Mouse (Mus musculus): ENCODE data around the gene Eif4e. TPM values are rescaled to one million over a fixed set of nuclear protein-coding genes. Genes with fewer than 3 reads are reported as not detected.
"Not testable (repeated sequence)": the region's sequence is repeated elsewhere in the genome, so short reads cannot be mapped to it uniquely, and the experiment has no call there.

Gene Eif4e
- polyA plus RNA-seq, 1 experiment from 2014 or later, result 297 TPM

- H3K36me3 ChIP-seq, result peaks cover 21% of the 10 kb centered on the region
- WGBS, result 69% methylated on average over 4 of the region's 4 CpGs
- no peak for ATAC-seq (ENCODE audit: insufficient number of reproducible peaks, low FRiP score, low TSS enrichment, low read depth)
Measured at GRCm38 (mm10) chr3:138549045-138549444, 23.1 kb downstream of the Eif4e start.

GRCm38 (mm10) chr3:138550336-138551123, 24.6 kb downstream of the Eif4e start:
- H3K36me3 ChIP-seq, result peaks cover 21% of the 10 kb centered on the region

More at GRCm38 (mm10) chr3:138549045-138549444, 23.1 kb downstream of the Eif4e start:
- Histone ChIP-seq H3K27me3 (no peaks in the 10 kb centered on the region), H3K9me3 (no peaks in the 10 kb centered on the region), H3K27ac (no peak overlapping the region), H3K4me1 (peaks cover 2% of the 10 kb centered on the region; the same call in 1 of the 2 replicates), H3K9ac (no peak overlapping the region), H3K4me2 (no peak overlapping the region), H3K4me3 (no peak overlapping the region)

GRCm38 (mm10) chr3:138555279-138555678, 29.3 kb downstream of the Eif4e start:
- H3K4me3 ChIP-seq; H3K27me3 ChIP-seq; H3K9ac ChIP-seq; H3K27ac ChIP-seq; H3K4me1 ChIP-seq; H3K9me3 ChIP-seq; H3K4me2 ChIP-seq; ATAC-seq (ENCODE audit: insufficient number of reproducible peaks, low FRiP score, low TSS enrichment, low read depth): not testable (repeated sequence)
- WGBS, result 95% methylated on average over 8 of the region's 8 CpGs
- peaks cover 40% of the 10 kb centered on the region for H3K36me3 ChIP-seq

More at GRCm38 (mm10) chr3:138550336-138551123, 24.6 kb downstream of the Eif4e start:
- H3K27ac ChIP-seq, result no peak overlapping the region
- no peak overlapping the region for H3K4me2 ChIP-seq
- ATAC-seq (ENCODE audit: insufficient number of reproducible peaks, low FRiP score, low TSS enrichment, low read depth), result no peak
- 88% methylated on average over 19 of the region's 19 CpGs for whole genome bisulfite sequencing
- no peaks in the 10 kb centered on the region for H3K27me3 ChIP-seq
- H3K4me3 ChIP-seq, result no peak overlapping the region
- H3K4me1 ChIP-seq, result no peaks in the 10 kb centered on the region
- no peak overlapping the region for H3K9ac ChIP-seq
- H3K9me3 ChIP-seq, result no peaks in the 10 kb centered on the region

GRCm38 (mm10) chr3:138558529-138558928, 32.5 kb downstream of the Eif4e start:
- H3K27ac ChIP-seq, result no peak overlapping the region
- H3K4me2 ChIP-seq, result no peak overlapping the region
- WGBS, result 63% methylated on average over 4 of the region's 4 CpGs
- peaks cover 27% of the 10 kb centered on the region for H3K36me3 ChIP-seq
- no peaks in the 10 kb centered on the region for H3K9me3 ChIP-seq
- H3K27me3 ChIP-seq, result no peaks in the 10 kb centered on the region
- H3K4me3 ChIP-seq, result no peak overlapping the region
- no peak overlapping the region for H3K9ac ChIP-seq
- H3K4me1 ChIP-seq, result no peaks in the 10 kb centered on the region
- ATAC-seq (ENCODE audit: insufficient number of reproducible peaks, low FRiP score, low TSS enrichment, low read depth), result no peak

DNA sequence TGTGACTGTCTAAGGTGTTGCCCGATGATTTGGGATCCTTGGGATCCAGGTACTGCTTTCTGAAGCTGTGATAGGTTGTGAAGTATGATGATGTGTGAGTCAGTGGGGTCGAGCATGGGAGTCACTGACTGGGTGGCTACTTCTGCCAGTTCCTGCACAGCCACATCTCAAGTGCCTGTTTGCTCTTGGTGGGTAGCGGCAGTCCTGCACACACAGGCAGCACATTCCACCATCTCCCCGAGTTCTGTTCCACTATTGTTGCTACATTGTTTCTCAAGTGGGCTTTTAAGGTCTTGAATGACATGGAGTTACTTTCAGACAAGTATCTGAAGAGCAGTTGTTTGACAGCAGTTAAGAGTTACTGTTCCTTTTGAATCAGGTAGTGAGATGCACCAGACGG, 34.3 kb downstream of the Eif4e start:
- H3K9me3 ChIP-seq, result no peaks in the 10 kb centered on the region
- no peak overlapping the region for H3K4me2 ChIP-seq
- H3K4me3 ChIP-seq, result no peak overlapping the region
- WGBS, result 89% methylated on average over 5 of the region's 5 CpGs
- H3K9ac ChIP-seq, result no peak overlapping the region
- peaks cover 26% of the 10 kb centered on the region for H3K36me3 ChIP-seq
- ATAC-seq (ENCODE audit: insufficient number of reproducible peaks, low FRiP score, low TSS enrichment, low read depth), result no peak
- H3K27me3 ChIP-seq, result no peaks in the 10 kb centered on the region
- H3K27ac ChIP-seq, result no peak overlapping the region
- H3K4me1 ChIP-seq, result no peaks in the 10 kb centered on the region

DNA sequence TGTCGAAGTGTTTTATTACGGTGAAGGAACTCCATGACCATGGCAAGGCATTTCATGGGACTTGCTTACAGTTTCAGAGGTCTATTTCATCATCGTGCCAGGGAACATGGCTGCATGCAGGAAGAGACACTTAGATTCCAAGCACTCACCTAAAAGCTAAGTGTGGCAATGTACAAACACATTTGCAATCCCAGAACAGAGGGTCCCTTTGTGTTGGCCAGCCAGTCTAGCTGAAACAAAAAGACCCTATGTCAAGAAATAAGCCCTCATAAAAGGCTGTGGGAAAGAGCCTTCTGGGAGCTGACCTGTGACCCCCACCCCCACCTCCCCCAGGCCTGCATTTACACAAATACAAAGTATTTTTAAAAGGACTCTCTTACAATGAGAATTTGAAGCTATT, 34.9 kb downstream of the Eif4e start:
- H3K36me3 ChIP-seq, result peaks cover 26% of the 10 kb centered on the region
- no peak overlapping the region for H3K4me3 ChIP-seq
- H3K4me2 ChIP-seq, result no peak overlapping the region
- H3K9ac ChIP-seq, result no peak overlapping the region
- WGBS, result 78% methylated on average over 3 of the region's 3 CpGs
- no peaks in the 10 kb centered on the region for H3K27me3 ChIP-seq
- H3K4me1 ChIP-seq, result no peaks in the 10 kb centered on the region
- no peaks in the 10 kb centered on the region for H3K9me3 ChIP-seq
- H3K27ac ChIP-seq, result no peak overlapping the region
- ATAC-seq (ENCODE audit: insufficient number of reproducible peaks, low FRiP score, low TSS enrichment, low read depth), result no peak

- H3K4me2 ChIP-seq, result no peak overlapping the region
- ATAC-seq (ENCODE audit: insufficient number of reproducible peaks, low FRiP score, low TSS enrichment, low read depth), result no peak
- no peak overlapping the region for H3K4me3 ChIP-seq
- no peaks in the 10 kb centered on the region for H3K4me1 ChIP-seq
- H3K27ac ChIP-seq, result no peak overlapping the region
- H3K36me3 ChIP-seq, result no peaks in the 10 kb centered on the region
- no peaks in the 10 kb centered on the region for H3K9me3 ChIP-seq
- H3K9ac ChIP-seq, result no peak overlapping the region
- WGBS, result 89% methylated on average over 10 of the region's 10 CpGs
- no peaks in the 10 kb centered on the region for H3K27me3 ChIP-seq
Measured at GRCm38 (mm10) chr3:138578867-138579266, 52.9 kb downstream of the Eif4e start.

- no peaks in the 10 kb centered on the region for H3K27me3 ChIP-seq
- H3K4me3 ChIP-seq, result no peak overlapping the region
- H3K4me1 ChIP-seq, result no peaks in the 10 kb centered on the region
- H3K9me3 ChIP-seq, result no peaks in the 10 kb centered on the region
- H3K36me3 ChIP-seq, result no peaks in the 10 kb centered on the region
- H3K27ac ChIP-seq, result no peak overlapping the region
- WGBS, result 64% methylated on average over 7 of the region's 7 CpGs
- no peak for ATAC-seq (ENCODE audit: insufficient number of reproducible peaks, low FRiP score, low TSS enrichment, low read depth)
- no peak overlapping the region for H3K4me2 ChIP-seq
- H3K9ac ChIP-seq, result no peak overlapping the region
Measured at GRCm38 (mm10) chr3:138586213-138586612, 60.2 kb downstream of the Eif4e start.

GRCm38 (mm10) chr3:138587137-138587536, 61.2 kb downstream of the Eif4e start:
- Histone ChIP-seq H3K9me3 (no peaks in the 10 kb centered on the region), H3K9ac (no peak overlapping the region), H3K27ac (no peak overlapping the region), H3K27me3 (no peaks in the 10 kb centered on the region), H3K4me2 (no peak overlapping the region), H3K4me3 (no peak overlapping the region), H3K36me3 (no peaks in the 10 kb centered on the region), H3K4me1 (no peaks in the 10 kb centered on the region)
- WGBS, result 90% methylated on average over 4 of the region's 4 CpGs
- no peak for ATAC-seq (ENCODE audit: insufficient number of reproducible peaks, low FRiP score, low TSS enrichment, low read depth)

DNA sequence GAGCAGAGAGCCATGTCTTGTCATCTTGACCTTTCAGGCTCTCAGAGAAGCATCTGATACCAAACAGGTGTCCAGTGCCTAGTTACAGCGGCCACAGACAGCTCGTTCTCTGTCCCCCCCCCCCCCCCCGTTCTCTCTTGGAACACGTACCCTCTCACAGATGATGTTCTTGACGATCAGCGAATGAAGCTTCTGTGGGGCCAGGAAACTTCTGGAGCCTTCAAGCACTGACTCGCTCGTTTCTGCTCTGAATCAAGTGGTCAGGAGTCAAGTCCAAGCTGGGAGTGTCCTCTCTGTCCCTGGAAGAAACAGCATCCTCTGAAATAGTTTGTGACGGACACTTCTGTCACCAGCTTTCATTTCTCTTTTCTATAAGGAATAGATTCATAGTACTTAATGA, 62.0 kb downstream of the Eif4e start:
- Histone ChIP-seq H3K4me1 (no peaks in the 10 kb centered on the region), H3K4me3 (no peak overlapping the region), H3K9me3 (no peaks in the 10 kb centered on the region), H3K27me3 (no peaks in the 10 kb centered on the region), H3K36me3 (no peaks in the 10 kb centered on the region), H3K27ac (no peak overlapping the region), H3K4me2 (no peak overlapping the region), H3K9ac (no peak overlapping the region)
- 72% methylated on average over 9 of the region's 9 CpGs for WGBS
- no peak for ATAC-seq (ENCODE audit: insufficient number of reproducible peaks, low FRiP score, low TSS enrichment, low read depth)

DNA sequence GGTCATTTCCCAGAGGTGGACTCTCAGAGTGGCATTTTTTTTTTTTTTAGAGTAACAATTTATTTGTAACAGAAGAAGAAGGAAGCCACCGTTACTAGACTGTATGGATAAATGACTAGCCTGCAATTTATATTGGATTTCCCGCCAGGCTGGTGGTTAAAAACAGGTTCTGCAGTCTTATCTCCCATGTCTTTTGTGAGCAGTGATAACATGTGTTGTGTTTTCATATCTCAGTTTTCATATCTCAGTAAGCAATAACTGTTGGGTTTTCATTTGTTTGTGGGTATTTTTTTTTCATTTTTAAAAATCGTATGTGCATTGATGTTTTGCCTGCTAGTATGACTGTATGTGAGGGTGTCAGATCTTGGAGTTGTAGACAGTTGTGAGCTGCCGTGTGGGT, 65.0 kb downstream of the Eif4e start:
- 88% methylated on average over 4 of the region's 4 CpGs for WGBS
- no peaks in the 10 kb centered on the region for H3K27me3 ChIP-seq
- no peak overlapping the region for H3K4me3 ChIP-seq
- H3K9me3 ChIP-seq, result no peaks in the 10 kb centered on the region
- no peaks in the 10 kb centered on the region for H3K36me3 ChIP-seq
- H3K4me1 ChIP-seq, result no peaks in the 10 kb centered on the region
- no peak for ATAC-seq (ENCODE audit: insufficient number of reproducible peaks, low FRiP score, low TSS enrichment, low read depth)
- no peak overlapping the region for H3K9ac ChIP-seq
- no peak overlapping the region for H3K27ac ChIP-seq
- no peak overlapping the region for H3K4me2 ChIP-seq

DNA sequence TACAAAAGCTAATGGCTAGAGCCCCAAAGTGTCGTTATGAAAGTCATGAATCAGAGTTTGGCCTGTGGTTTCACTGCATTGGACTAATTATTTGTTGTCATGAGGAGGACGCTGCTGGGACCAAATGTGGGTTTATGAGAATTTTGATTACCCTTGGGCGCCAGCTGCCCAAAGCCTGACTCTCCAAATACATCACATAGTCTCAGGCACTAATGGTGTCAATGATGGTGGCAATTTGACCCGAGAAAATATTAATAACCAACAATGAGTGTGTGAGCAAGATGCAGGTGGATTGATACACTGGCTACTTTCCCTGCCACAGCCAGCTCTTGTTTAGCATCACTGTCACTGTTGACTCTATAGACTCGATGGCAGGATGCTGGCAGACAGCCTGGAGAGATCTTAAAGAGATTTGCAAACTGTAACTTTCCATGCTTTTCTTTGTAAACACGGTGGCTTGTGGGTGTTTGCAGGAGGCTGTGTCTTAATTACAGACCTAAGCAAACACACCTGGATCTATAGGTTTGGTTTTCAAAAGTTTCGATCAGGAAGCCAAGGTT, 65.9 kb downstream of the Eif4e start:
- no peak for ATAC-seq (ENCODE audit: insufficient number of reproducible peaks, low FRiP score, low TSS enrichment, low read depth)
- Histone ChIP-seq H3K4me3 (no peak overlapping the region), H3K27ac (no peak overlapping the region), H3K36me3 (no peaks in the 10 kb centered on the region), H3K4me2 (no peak overlapping the region), H3K9ac (no peak overlapping the region), H3K4me1 (no peaks in the 10 kb centered on the region), H3K9me3 (no peaks in the 10 kb centered on the region), H3K27me3 (no peaks in the 10 kb centered on the region)
- 62% methylated on average over 7 of the region's 7 CpGs for WGBS
